Mouse (Mus musculus) layer of hippocampus, postnatal 25 days (tissue): ENCODE data around the gene Mov10l1. TPM values are rescaled to one million over a fixed set of nuclear protein-coding genes. Genes with fewer than 3 reads are reported as not detected.

Experiments used
- DNase-seq, 2 experiments: peaks; one replicate each; pipeline ENCODE4 v3.0.0; 2022; ENCODE audit warnings: mixed read lengths in 2 of 2, low spot score in 1 of 2; ENCODE audit errors: extremely low spot score in 1 of 2
- total RNA-seq, 2 experiments: library from RNA; stranded (reverse); gene quantifications; 2 replicates each; pipeline ENCODE4 v1.2.3; 2021

Mov10l1 gene
- total RNA-seq, result not detected

DNA sequence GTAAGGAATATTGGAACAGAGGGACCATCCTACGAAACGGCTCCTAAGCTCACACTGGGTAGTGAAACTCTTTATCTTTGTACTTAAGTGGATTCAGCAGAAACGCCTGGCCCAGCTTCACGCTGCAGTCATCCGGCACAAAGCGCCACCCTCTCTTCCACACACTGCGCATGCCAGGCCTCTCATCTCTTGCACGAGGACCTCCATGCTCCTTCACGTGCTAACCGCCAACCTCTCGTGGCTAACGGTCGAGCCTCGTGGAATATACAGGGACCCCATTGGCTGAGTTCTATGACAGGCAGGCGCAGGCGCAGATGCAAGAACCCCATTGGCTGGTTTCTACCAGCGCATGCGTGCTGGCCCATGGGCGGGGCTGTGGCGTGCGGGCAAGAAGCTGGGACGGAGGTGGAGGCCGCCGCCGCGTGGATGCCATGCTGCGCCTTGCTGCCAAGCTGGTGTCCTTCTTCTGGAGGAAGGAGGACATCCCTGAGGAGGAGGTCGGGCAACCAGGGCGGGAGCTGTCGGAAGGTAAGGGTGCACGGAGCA lies at the start of gene Mov10l1:
Gene Mov10l1, plus strand, starts transcription at position 376 of the 546 bp plus-strand sequence.
- DNase-seq, result no peak

DNA sequence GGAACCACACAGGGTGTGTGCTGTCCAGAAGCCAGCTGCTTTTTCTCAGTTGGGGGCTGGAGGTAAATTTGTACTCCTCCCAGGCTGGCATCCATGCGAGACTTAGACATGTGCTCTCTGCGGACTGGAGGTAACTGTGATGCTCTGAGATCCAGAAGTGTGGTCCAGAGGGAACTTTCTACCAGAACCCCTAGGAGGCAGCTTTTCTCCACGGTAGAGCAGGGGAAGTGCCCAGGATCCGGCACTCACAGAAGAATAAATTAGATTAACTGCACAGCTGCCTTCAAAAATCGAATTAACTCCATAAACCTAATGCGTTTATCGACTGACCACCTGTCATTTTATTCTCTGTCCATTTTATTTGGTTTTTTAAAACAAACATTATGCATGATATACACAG lies 48.6 kb upstream of the Mov10l1 start:
- DNase-seq, result no peak

DNA sequence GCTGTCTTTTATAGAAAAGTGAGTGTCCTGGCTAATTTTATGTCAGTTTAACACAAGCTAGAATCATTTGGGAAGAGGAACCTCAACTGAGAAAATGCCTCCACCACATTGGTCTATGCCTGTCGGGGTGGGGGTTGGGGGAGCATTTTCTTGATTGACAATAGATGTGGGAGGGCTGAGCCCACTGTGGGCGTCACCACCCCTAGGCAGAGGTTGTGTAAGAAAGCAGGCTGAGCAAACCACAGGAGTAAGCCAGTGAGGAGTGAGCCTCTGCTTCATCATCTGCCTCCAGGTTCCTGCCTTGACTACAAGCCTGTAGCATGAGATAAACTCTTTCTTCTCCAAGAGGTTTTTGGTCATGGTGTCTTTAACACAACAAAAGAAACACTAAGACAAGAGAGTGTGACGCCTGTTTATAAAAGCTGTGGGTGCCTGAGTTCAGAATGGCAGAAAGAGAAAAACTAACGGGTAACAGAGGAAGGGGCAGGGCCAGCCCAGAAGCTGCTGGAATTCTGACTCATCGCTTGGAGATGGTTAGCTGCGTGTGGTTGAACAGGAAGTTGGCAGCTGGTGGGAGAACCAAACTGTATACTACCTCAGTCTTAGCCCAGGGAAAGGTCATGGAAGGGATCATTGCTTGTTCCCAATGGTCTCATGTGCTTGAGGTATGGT lies 46.0 kb upstream of the Mov10l1 start:
- DNase-seq, result no peak

DNA sequence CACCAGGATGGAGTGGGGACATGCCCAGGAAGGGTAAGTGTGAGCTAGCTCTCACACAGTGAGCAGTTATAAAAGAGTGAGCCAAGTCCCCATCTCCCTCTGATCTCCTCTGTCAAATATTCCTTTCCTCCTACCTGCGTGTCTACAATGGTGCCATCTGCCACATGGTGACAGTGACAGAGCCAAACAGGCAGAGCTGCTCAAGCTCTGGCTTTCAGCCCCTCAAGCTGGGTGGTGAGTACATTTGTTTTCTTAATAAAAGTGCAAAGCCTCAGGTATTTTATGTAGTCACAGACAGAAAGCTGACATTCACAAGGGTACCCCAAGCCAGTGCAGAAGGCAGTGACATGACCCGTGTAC lies 45.4 kb upstream of the Mov10l1 start:
- no peak for DNase-seq

DNA sequence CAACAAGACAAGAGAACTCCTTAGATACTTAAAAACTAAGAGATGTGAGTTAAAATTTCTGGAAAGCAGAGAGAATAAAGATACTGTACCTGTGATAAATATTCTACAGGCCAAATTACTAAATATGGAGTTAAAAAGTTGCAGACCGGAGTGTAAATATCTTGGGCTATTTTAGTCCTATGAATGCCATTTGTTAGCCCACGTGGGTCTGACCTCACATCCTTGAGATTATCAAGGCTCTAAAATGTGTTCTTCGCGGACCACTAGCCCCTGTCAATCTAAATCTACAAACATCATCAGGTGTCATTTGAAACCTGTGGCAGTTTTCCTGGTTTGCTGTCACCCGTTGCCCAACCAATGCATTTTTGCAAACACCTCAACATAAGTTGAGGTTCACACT lies 39.9 kb upstream of the Mov10l1 start:
- no peak for DNase-seq

DNA sequence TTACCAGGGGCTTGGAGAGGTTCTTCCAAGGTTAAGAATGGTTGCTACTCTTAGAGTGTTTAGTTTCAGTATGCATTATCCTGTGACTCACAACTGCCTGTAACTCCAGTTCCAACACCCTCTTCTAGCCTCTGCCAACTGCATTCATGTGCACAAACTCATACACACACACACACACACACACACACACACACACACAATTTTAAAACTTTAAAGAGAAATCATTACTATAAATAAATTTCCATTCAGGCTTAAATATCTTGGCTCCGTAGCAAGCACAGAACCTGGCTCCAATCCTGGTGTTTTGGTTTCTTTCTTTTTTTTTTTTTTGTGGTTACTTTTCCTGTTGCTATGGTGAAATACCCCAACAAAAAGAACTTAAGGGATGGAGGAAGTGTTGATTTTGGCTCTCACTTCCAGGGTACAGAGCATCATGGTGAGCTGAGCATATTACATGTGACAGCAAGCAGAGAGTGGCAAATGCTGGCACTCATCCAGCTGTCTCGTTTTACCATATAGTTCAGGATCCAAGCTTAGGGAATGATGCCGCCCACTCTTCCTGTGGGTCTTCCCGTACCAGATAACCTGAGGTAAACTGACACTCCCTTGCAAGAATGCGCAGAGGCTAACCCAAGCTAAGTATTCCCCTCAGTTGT lies 38.7 kb upstream of the Mov10l1 start:
- no peak for DNase-seq

DNA sequence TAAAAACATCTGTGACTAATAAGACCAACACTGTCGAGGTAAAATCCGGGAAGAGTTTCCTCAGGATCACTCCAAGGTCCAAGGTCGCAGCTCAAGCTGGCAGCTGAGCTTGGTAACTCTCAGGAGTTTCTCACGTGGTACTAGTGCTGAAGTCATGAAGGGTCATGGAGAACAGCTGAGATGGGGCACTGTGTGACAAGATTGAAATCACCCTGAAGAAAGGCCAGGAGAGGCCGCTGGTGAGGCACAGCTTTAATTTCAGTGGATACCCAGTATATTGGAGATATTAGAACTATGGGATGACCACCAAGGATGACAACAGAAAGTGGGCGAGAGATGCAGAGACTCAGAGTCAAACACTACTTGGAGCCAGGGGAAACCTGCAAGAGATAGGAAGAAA lies 35.9 kb upstream of the Mov10l1 start:
- DNase-seq, result no peak

DNA sequence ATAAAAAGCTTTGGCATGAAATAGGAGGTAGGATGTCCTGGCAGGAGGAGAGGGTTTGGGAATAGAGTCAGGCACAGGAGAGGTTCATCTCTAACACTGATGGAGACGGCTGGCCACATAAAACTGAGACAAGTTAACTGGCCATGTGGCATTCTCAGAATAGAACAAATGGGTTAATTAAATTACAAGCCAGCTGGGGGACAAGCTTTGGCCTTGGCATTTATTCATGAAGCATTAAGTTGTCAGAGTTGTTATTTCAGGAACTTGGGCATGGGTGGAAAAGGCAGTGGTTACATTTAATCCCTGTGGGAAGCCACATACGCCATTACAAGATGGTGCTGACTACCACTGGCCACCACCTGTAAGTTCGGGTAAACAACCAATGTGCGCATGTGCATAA lies 31.5 kb upstream of the Mov10l1 start:
- no peak for DNase-seq

DNA sequence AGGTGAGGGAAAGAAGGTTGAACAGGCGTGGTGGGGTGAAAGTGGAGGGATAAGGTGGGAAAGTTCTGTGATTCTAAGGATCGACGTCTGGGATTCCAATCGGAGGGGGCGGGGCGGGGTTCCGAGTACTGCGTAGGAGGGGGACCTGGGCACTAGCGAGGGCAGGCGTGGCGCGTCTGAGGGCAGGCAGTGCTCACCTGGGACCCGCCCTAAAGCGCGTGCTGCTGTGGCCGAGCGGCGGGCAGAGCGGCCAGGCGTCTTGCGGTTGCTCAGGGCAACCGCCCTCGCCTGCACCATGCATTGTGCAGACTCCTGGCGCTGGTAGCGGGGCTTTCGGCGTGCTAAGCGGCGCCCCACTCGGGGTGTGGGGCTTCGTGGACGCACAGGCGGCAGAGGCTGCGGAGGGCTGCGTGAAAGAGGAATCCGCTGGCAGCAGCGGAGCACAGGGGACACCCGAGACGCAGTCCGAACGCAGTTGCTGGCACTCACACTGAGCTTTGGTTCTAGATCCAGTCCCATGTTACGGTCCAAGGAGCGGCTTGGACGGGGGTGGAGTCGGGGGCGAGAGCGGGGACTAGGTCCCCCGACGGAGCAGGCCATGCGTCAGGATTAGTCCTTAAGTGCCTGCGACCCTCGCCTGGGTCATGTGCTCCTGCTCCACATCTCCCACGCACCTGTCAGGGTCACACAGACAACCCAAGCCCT lies 28.2 kb upstream of the Mov10l1 start, which contains the start of gene Ttll8:
Gene Ttll8, minus strand, starts transcription at position 51 of the 705 bp plus-strand sequence.
- peak in 1 of 2 experiments; percentile 18 for DNase-seq

DNA sequence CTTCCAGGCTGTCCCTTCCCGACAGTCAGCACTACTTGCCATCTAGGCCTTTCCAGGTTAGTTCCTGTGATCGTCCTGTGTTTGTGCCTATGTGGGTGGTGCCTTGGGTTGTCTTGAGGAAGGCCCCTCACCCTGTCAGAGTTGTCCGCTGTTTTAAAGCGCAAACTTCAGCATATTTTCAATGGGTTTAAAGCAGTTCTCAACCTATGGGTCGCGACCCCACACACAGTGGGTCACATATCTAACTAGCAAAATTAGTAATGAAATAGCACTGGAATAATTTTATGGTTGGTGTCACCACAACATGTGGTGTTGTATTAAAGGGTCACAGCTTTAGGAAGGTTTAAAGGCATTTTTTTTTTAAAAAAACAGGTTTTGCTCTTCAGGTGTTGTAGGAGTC lies 27.4 kb upstream of the Mov10l1 start:
- DNase-seq, result no peak

DNA sequence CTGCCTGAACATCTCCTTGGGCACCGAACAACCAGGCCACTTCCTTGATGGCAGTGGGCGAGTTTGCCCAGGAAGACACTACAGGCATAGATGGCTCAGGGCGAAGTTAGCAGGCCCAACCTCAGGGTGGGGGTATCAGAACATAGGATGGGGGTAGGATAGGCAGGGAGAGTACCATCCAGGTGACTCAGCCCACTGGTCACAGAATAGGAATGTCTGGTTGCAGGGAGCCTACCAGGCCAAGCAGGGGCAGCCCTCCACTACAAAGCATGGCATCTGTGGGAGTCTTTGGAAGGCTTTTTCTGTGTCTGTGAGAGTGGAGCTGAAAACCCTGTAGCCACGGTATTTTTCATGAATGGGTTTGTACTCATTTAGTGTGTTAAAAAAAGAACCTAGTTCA lies 25.2 kb upstream of the Mov10l1 start:
- no peak for DNase-seq

DNA sequence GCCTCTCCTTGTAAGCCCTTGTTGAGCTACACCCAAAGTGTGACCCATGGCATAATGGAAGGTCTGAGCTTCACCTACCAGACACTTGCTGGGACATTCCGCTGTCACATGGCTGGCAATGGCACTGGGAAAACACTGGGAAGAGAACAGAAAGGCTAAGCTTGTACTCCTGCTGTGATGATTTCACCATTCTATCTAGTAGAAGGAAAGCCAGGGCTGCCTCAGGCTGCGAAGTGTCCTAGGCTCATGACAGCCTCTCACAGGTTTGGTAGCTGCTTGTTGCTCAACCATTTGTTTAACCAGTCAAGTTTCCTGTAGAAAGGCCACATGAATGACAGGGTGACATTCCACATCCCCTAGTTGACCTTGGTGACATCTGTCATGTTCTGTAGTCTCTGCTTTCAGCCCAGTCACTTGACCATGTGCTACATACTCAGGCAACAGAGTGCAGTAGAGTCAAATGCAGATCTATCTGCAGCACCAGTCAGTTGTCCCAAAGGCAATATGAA lies 18.6 kb upstream of the Mov10l1 start:
- DNase-seq, result no peak

DNA sequence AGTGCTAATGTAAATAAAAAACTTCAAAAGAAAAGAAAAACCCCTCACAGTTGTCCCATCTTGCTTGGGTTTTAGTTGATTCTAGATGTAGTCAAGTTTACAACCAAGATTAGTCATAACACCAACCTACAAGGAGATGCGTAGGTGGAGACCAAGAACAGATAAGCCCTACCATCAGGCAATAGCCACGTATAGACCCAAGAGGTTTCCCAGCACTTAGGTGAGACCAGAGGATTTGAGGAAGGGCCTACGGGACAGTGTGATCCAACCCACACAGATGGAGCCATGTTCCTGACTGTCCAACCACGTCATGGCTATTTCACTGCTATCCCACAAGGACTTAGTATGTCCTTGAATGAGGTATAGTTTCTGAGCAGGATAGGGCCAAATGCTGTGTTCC lies 10.4 kb upstream of the Mov10l1 start:
- DNase-seq, result no peak

DNA sequence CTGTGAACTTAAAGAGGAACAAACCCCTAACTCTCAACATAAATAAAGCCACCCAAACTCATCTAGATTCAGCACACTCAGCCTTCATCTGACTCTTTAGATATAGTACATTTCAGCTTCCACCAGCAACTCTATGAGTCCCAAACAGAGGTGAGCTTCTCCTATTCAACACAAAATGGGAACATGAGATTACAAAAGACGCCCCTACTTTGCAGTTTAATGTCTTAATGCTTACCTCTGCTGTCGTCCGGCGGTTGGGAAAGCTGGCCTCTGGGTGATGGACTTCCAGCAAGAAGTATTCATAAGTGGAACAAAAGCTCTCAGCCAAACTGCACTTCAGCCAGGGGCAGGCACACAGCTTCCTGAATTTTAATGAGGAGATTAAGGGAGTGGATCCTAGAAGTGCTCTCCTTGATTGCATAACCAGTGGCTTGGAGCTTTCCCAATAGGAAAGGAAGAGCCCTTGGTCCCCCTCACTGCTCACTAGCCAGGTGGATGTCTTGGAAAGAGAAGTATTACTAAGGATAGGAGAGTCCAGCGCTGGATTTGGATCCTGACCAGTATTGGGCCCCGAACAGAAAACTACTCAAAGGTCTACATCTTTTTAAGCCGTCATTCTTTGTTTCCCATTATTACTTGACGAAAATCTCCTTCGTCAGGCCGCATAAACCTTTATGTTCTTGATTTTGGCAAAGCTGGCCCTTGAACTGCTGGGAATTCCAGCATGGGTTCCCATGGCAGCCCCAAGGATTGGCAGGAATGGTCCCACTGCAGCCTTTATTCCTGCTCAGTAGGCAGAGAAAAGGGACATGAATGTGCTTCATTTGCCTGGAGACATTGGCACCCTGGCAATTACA lies 4.2 kb upstream of the Mov10l1 start, which contains the start of gene Mlc1:
Gene Mlc1, minus strand, starts transcription at position 727 of the 857 bp plus-strand sequence.
- DNase-seq, result peak in 1 of 2 experiments; percentile 28

DNA sequence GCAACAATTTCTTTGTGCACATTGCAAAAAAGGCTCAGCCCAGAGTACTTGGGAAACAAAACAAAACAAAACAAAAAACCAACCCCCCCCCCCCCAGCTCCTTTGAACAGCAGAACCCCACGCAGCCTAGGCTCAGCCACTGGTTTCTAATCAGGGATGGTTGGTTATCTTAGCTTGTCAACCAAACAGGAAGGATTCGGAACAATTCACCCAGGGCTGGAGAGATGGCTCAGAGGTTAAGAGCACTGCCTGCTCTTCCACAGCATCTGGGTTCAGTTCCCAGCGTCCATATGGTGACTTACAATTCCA lies 3.6 kb upstream of the Mov10l1 start:
- no peak for DNase-seq

DNA sequence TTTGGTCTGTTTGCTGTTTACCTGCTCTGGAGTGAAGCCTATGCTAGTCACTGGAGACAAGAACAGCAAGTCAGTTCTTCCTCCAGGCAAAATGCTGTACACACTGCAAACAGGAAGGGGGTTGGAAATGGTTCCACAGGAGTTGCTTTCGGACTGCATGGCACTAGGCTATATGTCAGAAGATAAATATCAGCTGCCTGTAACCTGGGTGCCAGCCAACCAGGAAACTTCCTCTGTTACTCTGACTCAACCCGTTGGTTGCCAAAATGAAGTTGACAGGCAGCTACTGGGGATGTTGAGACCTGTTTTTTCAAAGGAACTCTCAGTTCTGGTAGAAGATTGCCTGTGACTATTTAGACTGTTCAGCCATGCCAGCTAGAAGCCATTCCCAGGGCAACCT lies 6.5 kb downstream of the Mov10l1 start:
- no peak for DNase-seq

DNA sequence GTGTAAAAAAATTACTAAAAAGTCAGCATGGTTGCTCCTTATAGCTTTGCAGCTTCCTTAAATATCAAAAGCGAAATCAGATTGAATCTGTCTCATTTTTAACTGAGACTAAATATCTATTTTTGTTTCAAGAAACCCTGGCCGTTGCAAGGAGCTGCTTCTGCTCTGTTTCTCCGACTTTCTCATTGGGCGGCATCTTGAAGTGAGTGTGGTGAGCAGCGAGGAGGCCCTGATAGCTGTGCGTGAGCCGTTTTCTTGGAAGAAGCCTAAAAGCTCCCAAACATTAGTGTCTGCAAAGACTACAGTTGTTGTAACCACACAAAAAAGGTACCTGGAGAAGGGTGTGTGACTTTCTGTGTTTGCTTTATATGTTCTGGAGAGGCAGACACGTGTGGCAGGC lies 15.9 kb downstream of the Mov10l1 start:
- no peak for DNase-seq

DNA sequence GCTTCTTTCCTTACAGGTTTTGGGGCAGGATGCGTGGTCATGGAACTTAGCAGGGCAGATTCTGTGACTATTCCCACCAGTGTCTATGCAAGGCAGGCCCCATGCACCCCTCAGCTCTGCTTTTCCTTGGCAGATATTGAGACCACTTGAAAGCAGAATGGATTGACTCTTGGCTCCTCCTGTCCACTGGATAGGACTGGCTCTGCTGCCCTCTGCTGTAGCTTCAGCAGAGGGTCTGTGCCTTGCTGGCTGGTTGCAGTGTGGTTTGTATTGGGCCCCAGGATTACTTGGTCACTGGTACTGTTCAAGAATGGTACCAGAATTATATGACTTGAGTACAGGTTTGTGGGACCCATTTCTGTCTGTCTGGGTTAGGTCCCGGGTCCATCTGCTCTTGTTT lies 16.4 kb downstream of the Mov10l1 start:
- DNase-seq, result no peak

DNA sequence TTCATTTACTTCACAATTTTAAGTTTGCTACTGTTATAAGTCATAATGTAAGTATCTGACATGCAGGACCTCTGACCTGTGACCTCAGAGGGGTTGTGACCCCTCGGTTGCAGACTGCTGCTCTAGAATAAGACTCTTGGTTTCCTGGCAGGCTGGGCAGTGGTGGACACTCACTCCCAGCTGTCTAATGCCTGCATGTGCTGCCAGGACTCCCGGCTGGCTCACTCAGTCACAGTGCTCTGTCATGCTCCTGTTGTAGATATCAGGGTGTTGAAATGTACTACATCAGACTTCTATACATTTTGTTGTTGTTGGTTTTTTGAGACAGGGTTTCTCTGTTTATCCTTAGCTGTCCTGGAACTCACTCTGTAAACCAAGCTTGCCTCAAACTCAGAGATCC lies 17.7 kb downstream of the Mov10l1 start:
- DNase-seq, result no peak

DNA sequence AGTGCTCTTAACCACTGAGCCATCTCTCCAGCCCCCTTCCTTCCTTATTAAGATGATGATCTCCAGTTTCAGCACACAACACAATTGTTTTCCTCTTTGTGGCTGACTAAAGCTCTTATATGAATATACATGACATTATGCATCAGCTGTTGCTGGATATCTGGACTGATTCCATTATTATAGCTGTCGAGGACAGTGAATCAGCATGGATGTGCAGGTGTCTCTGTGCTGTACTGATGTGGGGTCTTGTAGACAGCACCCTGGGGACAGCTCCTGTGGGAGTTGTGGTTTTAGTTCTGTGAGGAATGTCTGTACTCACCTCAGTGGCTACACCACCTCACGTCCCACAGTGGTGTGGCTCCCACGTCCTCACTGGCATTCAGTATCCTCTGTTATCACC lies 18.5 kb downstream of the Mov10l1 start:
- DNase-seq, result no peak
